ENCODE assay signal across 7 mouse cellular contexts in the genomic region with DNA sequence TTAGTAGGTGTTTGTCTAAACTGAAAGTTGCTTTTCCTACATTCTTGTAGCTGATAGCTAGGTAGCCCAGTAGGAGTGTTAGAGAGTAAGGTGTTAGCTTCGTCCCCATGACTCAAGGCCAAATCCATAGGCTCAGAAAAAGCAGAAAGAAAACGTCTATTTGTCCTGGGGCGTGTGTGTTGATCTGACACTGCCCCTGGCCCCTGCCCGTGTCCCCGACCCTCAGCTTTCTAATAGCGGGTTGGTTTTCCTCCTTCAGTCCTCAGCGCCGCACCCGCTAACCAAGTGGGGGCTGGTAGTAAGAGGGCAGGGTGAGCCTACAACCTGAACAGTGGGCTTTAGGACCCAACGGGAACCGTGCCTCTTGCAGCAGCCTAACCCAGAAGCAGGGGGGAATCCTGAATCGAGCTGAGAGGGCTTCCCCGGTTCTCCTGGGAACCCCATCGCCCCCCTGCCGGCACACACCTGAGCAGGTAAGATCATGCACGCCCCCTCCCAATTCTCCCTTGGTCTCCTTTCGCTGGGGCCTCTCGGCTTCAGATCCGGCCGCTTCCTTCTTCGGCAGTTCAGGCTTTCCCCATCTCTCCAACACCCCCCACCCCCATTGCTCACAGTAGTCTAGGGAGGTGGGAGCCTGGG. TPM values are rescaled to one million over a fixed set of nuclear protein-coding genes. Genes with fewer than 3 reads are reported as not detected.
DNase-seq lines count a peak whose midpoint lies in the region; ATAC-seq and TF ChIP-seq lines count a peak whose summit lies in the region.

A gene (plus strand): TSS at position 381 of the 639 bp plus-strand sequence.

- H3K27me3 ChIP-seq in spleen, adult 2 months (ENCODE audit: control insufficient read depth, insufficient read depth, low read length): no peaks in the 10 kb centered on the region
- H3K27me3 ChIP-seq in cerebellum, adult 2 months (ENCODE audit: control insufficient read depth, insufficient read depth, low read length): no peaks in the 10 kb centered on the region
- H3K27me3 ChIP-seq in heart, embryonic 10.5 days (ENCODE audit: insufficient read depth, poor library complexity, severe bottlenecking): no peaks in the 10 kb centered on the region
- peaks cover 4% of the 10 kb centered on the region; the same call in 1 of the 2 replicates for H3K27me3 ChIP-seq in midbrain, embryonic 12.5 days

- no peak within 1 kb of the TSS for H3K27ac ChIP-seq in spleen, adult 2 months (ENCODE audit: insufficient read depth, low read length)
- H3K27ac ChIP-seq in cerebellum, adult 2 months (ENCODE audit: insufficient read depth, low read length): peak within 1 kb of the TSS; percentile 78
- H3K27ac ChIP-seq in heart, embryonic 10.5 days: peak within 1 kb of the TSS; percentile 92
- no peak within 1 kb of the TSS for H3K27ac ChIP-seq in midbrain, embryonic 12.5 days (replicated peaks)

- peak within 1 kb of the TSS; percentile 57 for H3K4me3 ChIP-seq in spleen, adult 2 months (ENCODE audit: extremely low read depth, insufficient read depth, insufficient read length)
- H3K4me3 ChIP-seq in cerebellum, adult 2 months (replicated peaks; ENCODE audit: insufficient read depth, low read depth, low read length): peak within 1 kb of the TSS; percentile 87
- H3K4me3 ChIP-seq in heart, embryonic 10.5 days: peak within 1 kb of the TSS; percentile 77
- peak within 1 kb of the TSS; percentile 58 for H3K4me3 ChIP-seq in midbrain, embryonic 12.5 days

- DNase-seq in spleen, adult 2 months (ENCODE audit: low read depth in 1 of 2, low spot score in 2 of 2): no peak
- DNase-seq in spleen, postnatal 36 days (ENCODE audit: low spot score in 2 of 2): no peak
- DNase-seq in cerebellum, adult 2 months: peak; percentile 78
- DNase-seq in heart, embryonic 10.5 days (ENCODE audit: low spot score): no peak
- no peak for DNase-seq in layer of hippocampus, postnatal 10 days (ENCODE audit: low spot score in 2 of 2)
- DNase-seq in ovary, postnatal 10 days (ENCODE audit: low spot score): no peak

- H3K4me1 ChIP-seq in spleen, adult 2 months (ENCODE audit: control insufficient read depth, insufficient read depth, insufficient read length): peaks cover 37% of the 10 kb centered on the region; the same call in 1 of the 2 replicates
- peaks cover 32% of the 10 kb centered on the region for H3K4me1 ChIP-seq in cerebellum, adult 2 months (ENCODE audit: control insufficient read depth, insufficient read depth, low read length)
- peaks cover 91% of the 10 kb centered on the region for H3K4me1 ChIP-seq in heart, embryonic 10.5 days
- H3K4me1 ChIP-seq in midbrain, embryonic 12.5 days: peaks cover 82% of the 10 kb centered on the region

- no peaks in the 10 kb centered on the region for H3K9me3 ChIP-seq in heart, embryonic 10.5 days
- H3K9me3 ChIP-seq in midbrain, embryonic 12.5 days: no peaks in the 10 kb centered on the region

- WGBS in spleen, adult 2 months: 20% methylated on average over 21 of the region's 21 CpGs
- WGBS in cerebellum, adult 2 months: 12% methylated on average over 21 of the region's 21 CpGs
- WGBS in heart, embryonic 10.5 days: 6% methylated on average over 21 of the region's 21 CpGs
- WGBS in midbrain, embryonic 12.5 days: 9% methylated on average over 21 of the region's 21 CpGs

- ATAC-seq in midbrain, embryonic 12.5 days (ENCODE audit: low FRiP score, low read depth): 0 out of 2 replicates have a peak, but pooled peaks have one; percentile 21

- H3K36me3 ChIP-seq in spleen, adult 2 months (ENCODE audit: control insufficient read depth, insufficient read depth, low read length): no peaks in the 10 kb centered on the region
- H3K36me3 ChIP-seq in heart, embryonic 10.5 days: peaks cover 5% of the 10 kb centered on the region
- no peaks in the 10 kb centered on the region for H3K36me3 ChIP-seq in midbrain, embryonic 12.5 days

- no peak for TF ChIP-seq POLR2A in spleen, adult 2 months (IDR thresholded peaks at IDR 0.05; ENCODE audit: low read depth, low read length)
- TF ChIP-seq POLR2A in cerebellum, adult 2 months (IDR thresholded peaks at IDR 0.05; ENCODE audit: borderline replicate concordance, insufficient read depth, low read length): peak; percentile 22; the same call in 1 of the 2 replicates

- no peak for TF ChIP-seq CTCF in spleen, adult 2 months (IDR thresholded peaks at IDR 0.05; ENCODE audit: extremely low read depth, insufficient read depth, insufficient read length, insufficient replicate concordance)
- TF ChIP-seq CTCF in cerebellum, adult 2 months (IDR thresholded peaks at IDR 0.05; ENCODE audit: borderline replicate concordance, insufficient read depth, low read depth, low read length): no peak

- peak within 1 kb of the TSS; percentile 78 for H3K4me2 ChIP-seq in midbrain, embryonic 12.5 days (replicated peaks)

- peak within 1 kb of the TSS; percentile 76 for H3K9ac ChIP-seq in midbrain, embryonic 12.5 days (replicated peaks)

RNA-seq across cellular contexts. Expression of the gene that starts here (rescaled TPM):
- 37.0 and 48.8 TPM in 2 replicates for polyA plus RNA-seq in spleen, adult 2 months (2012; rRNA removed)
- polyA plus RNA-seq in cerebellum, adult 2 months (2012; rRNA removed): 13.5 and 15.4 TPM in 2 replicates
- polyA plus RNA-seq in heart, embryonic 10.5 days (2016; fragmentation: Nextera tagmentation; extraction: Ambion mirVana): 30.4 and 36.9 TPM in 2 replicates
- 10 to 100 TPM; 21.7 to 24.0 TPM for total RNA-seq in layer of hippocampus, postnatal 10 days (2021)
- polyA plus RNA-seq in midbrain, embryonic 12.5 days (2016; fragmentation: Nextera tagmentation; extraction: Ambion mirVana): 15.5 and 17.3 TPM in 2 replicates

Comparison
In these comparisons a context has a peak if more than half of its experiments do, and no peak if none do; other contexts are left out.
1. DNase-seq: peak in cerebellum, adult 2 months (2 of 2); none in spleen, adult 2 months (0 of 2), spleen, postnatal 36 days (0 of 2), heart, embryonic 10.5 days (single experiment), layer of hippocampus, postnatal 10 days (0 of 2) and ovary, postnatal 10 days (single experiment).
2. H3K27ac ChIP-seq: peak in cerebellum, adult 2 months (single experiment) and heart, embryonic 10.5 days (single experiment); none in spleen, adult 2 months (single experiment) and midbrain, embryonic 12.5 days (single experiment).
3. Peak in every context shown above with its lines, with median percentiles within 50 percentile points of each other: H3K4me3 ChIP-seq.